Mouse (Mus musculus): ENCODE measurements around the gene Pdcd6ip. TPM values are rescaled to one million over a fixed set of nuclear protein-coding genes. Genes with fewer than 3 reads are reported as not detected.
"Not testable (repeated sequence)": the region's sequence is repeated elsewhere in the genome, so short reads cannot be mapped to it uniquely, and the experiment has no call there.

The Pdcd6ip gene
- polyA plus RNA-seq, 1 experiment from 2014 or later: 76.4 TPM

GRCm38 (mm10) chr9:113726991-113727680 lies 19.1 kb upstream of the Pdcd6ip start:
- no peak for ATAC-seq (replicated peaks; ENCODE audit: low FRiP score)
- 90% methylated on average over 18 of the region's 18 CpGs for WGBS
- H3K4me2 ChIP-seq: no peak overlapping the region
- no peaks in the 10 kb centered on the region for H3K4me1 ChIP-seq
- no peak overlapping the region for H3K27ac ChIP-seq
- no peak overlapping the region for H3K9ac ChIP-seq
- H3K4me3 ChIP-seq (replicated peaks): no peak overlapping the region
- no peaks in the 10 kb centered on the region for H3K9me3 ChIP-seq (replicated peaks)
- no peaks in the 10 kb centered on the region for H3K36me3 ChIP-seq
- no peaks in the 10 kb centered on the region for H3K27me3 ChIP-seq

GRCm38 (mm10) chr9:113726131-113726530 lies 18.1 kb upstream of the Pdcd6ip start:
- Histone ChIP-seq H3K4me1 (no peaks in the 10 kb centered on the region), H3K27me3 (no peaks in the 10 kb centered on the region), H3K4me3 (replicated peaks) (no peak overlapping the region), H3K9me3 (replicated peaks) (no peaks in the 10 kb centered on the region), H3K9ac (no peak overlapping the region), H3K27ac (no peak overlapping the region), H3K36me3 (no peaks in the 10 kb centered on the region), H3K4me2 (no peak overlapping the region)
- no peak for ATAC-seq (replicated peaks; ENCODE audit: low FRiP score)
- WGBS: 52% methylated on average over 3 of the region's 3 CpGs

- not testable (repeated sequence) for H3K9ac ChIP-seq; H3K36me3 ChIP-seq; H3K27ac ChIP-seq; ATAC-seq (replicated peaks; ENCODE audit: low FRiP score); H3K4me2 ChIP-seq; H3K4me1 ChIP-seq; H3K4me3 ChIP-seq (replicated peaks); H3K9me3 ChIP-seq (replicated peaks); H3K27me3 ChIP-seq
- WGBS: 92% methylated on average over 5 of the region's 5 CpGs
Measured at GRCm38 (mm10) chr9:113725609-113726008, 17.6 kb upstream of the Pdcd6ip start.

GRCm38 (mm10) chr9:113724646-113725045 lies 16.6 kb upstream of the Pdcd6ip start:
- H3K9ac ChIP-seq: no peak overlapping the region
- H3K27me3 ChIP-seq: no peaks in the 10 kb centered on the region
- no peak overlapping the region for H3K27ac ChIP-seq
- no peak for ATAC-seq (replicated peaks; ENCODE audit: low FRiP score)
- WGBS: 89% methylated on average over 15 of the region's 15 CpGs
- no peak overlapping the region for H3K4me2 ChIP-seq
- no peaks in the 10 kb centered on the region for H3K36me3 ChIP-seq
- H3K9me3 ChIP-seq (replicated peaks): no peaks in the 10 kb centered on the region
- no peaks in the 10 kb centered on the region for H3K4me1 ChIP-seq
- H3K4me3 ChIP-seq (replicated peaks): no peak overlapping the region

- H3K27ac ChIP-seq: no peak overlapping the region
- no peak overlapping the region for H3K4me2 ChIP-seq
- no peaks in the 10 kb centered on the region for H3K9me3 ChIP-seq (replicated peaks)
- peak; percentile 54; the same call in 1 of the 2 replicates for ATAC-seq (replicated peaks; ENCODE audit: low FRiP score)
- no peaks in the 10 kb centered on the region for H3K27me3 ChIP-seq
- H3K36me3 ChIP-seq: no peaks in the 10 kb centered on the region
- 43% methylated on average over 5 of the region's 5 CpGs for WGBS
- no peaks in the 10 kb centered on the region for H3K4me1 ChIP-seq
- H3K9ac ChIP-seq: no peak overlapping the region
- H3K4me3 ChIP-seq (replicated peaks): no peak overlapping the region
Measured at GRCm38 (mm10) chr9:113719063-113719462, 11.0 kb upstream of the Pdcd6ip start.

GRCm38 (mm10) chr9:113710871-113711270 lies 2.8 kb upstream of the Pdcd6ip start:
- ATAC-seq (replicated peaks; ENCODE audit: low FRiP score): no peak
- H3K27ac ChIP-seq: no peak overlapping the region
- H3K36me3 ChIP-seq: no peaks in the 10 kb centered on the region
- no peak overlapping the region for H3K4me3 ChIP-seq (replicated peaks)
- no peak overlapping the region for H3K9ac ChIP-seq
- WGBS: 88% methylated on average over 12 of the region's 12 CpGs
- H3K4me1 ChIP-seq: peaks cover 13% of the 10 kb centered on the region
- no peak overlapping the region for H3K4me2 ChIP-seq
- H3K27me3 ChIP-seq: no peaks in the 10 kb centered on the region
- H3K9me3 ChIP-seq (replicated peaks): no peaks in the 10 kb centered on the region

GRCm38 (mm10) chr9:113708361-113709280 lies 562 bp upstream of the Pdcd6ip start:
- peak overlapping the region; percentile 97 for H3K27ac ChIP-seq
- H3K9me3 ChIP-seq (replicated peaks): no peaks in the 10 kb centered on the region
- ATAC-seq (replicated peaks; ENCODE audit: low FRiP score): no peak
- 53% methylated on average over 19 of the region's 19 CpGs for WGBS
- H3K4me2 ChIP-seq: peak overlapping the region; percentile 68
- H3K4me1 ChIP-seq: peaks cover 26% of the 10 kb centered on the region
- no peaks in the 10 kb centered on the region for H3K27me3 ChIP-seq
- H3K9ac ChIP-seq: peak overlapping the region; percentile 96
- peak overlapping the region; percentile 99 for H3K4me3 ChIP-seq (replicated peaks)
- H3K36me3 ChIP-seq: no peaks in the 10 kb centered on the region

- H3K27ac ChIP-seq: no peak overlapping the region
- peak overlapping the region; percentile 68 for H3K4me2 ChIP-seq
- peaks cover 26% of the 10 kb centered on the region for H3K4me1 ChIP-seq
- no peaks in the 10 kb centered on the region for H3K9me3 ChIP-seq (replicated peaks)
- no peaks in the 10 kb centered on the region for H3K27me3 ChIP-seq
- peak overlapping the region; percentile 96; the same call in 1 of the 2 replicates for H3K9ac ChIP-seq
- peak overlapping the region; percentile 99 for H3K4me3 ChIP-seq (replicated peaks)
- no peaks in the 10 kb centered on the region for H3K36me3 ChIP-seq
- no peak for ATAC-seq (replicated peaks; ENCODE audit: low FRiP score)
- 43% methylated on average over 9 of the region's 9 CpGs for WGBS
Measured at GRCm38 (mm10) chr9:113706841-113707240, 1.2 kb downstream of the Pdcd6ip start.

GRCm38 (mm10) chr9:113706108-113706507 lies 2.0 kb downstream of the Pdcd6ip start:
- no peak for ATAC-seq (replicated peaks; ENCODE audit: low FRiP score)
- Histone ChIP-seq H3K4me1 (peaks cover 26% of the 10 kb centered on the region), H3K4me3 (replicated peaks) (peak overlapping the region; percentile 99), H3K27ac (no peak overlapping the region), H3K9ac (0 out of 2 replicates have a peak overlapping the region, but pooled peaks have one; percentile 96), H3K36me3 (no peaks in the 10 kb centered on the region), H3K9me3 (replicated peaks) (no peaks in the 10 kb centered on the region), H3K4me2 (peak overlapping the region; percentile 68), H3K27me3 (no peaks in the 10 kb centered on the region)
- WGBS: 67% methylated on average over 2 of the region's 2 CpGs

- Histone ChIP-seq H3K4me2 (no peak overlapping the region), H3K9ac (no peak overlapping the region), H3K27ac (no peak overlapping the region), H3K36me3 (peaks cover 22% of the 10 kb centered on the region), H3K4me1 (peaks cover 19% of the 10 kb centered on the region), H3K9me3 (replicated peaks) (no peaks in the 10 kb centered on the region), H3K4me3 (replicated peaks) (no peak overlapping the region), H3K27me3 (no peaks in the 10 kb centered on the region)
- ATAC-seq (replicated peaks; ENCODE audit: low FRiP score): no peak
- WGBS: 85% methylated on average over 5 of the region's 5 CpGs
Measured at GRCm38 (mm10) chr9:113701441-113702160, 6.5 kb downstream of the Pdcd6ip start.

GRCm38 (mm10) chr9:113687461-113687860 lies 20.6 kb downstream of the Pdcd6ip start:
- Histone ChIP-seq H3K4me2 (no peak overlapping the region), H3K27me3 (no peaks in the 10 kb centered on the region), H3K36me3 (peaks cover 80% of the 10 kb centered on the region), H3K9ac (no peak overlapping the region), H3K4me1 (no peaks in the 10 kb centered on the region), H3K9me3 (replicated peaks) (no peaks in the 10 kb centered on the region), H3K4me3 (replicated peaks) (no peak overlapping the region), H3K27ac (no peak overlapping the region)
- 95% methylated on average over 12 of the region's 12 CpGs for WGBS
- ATAC-seq (replicated peaks; ENCODE audit: low FRiP score): no peak

- Histone ChIP-seq H3K4me3 (replicated peaks) (no peak overlapping the region), H3K36me3 (peaks cover 89% of the 10 kb centered on the region), H3K27ac (no peak overlapping the region), H3K4me1 (no peaks in the 10 kb centered on the region), H3K9ac (no peak overlapping the region), H3K4me2 (no peak overlapping the region), H3K9me3 (replicated peaks) (no peaks in the 10 kb centered on the region), H3K27me3 (no peaks in the 10 kb centered on the region)
- ATAC-seq (replicated peaks; ENCODE audit: low FRiP score): no peak
- WGBS: 92% methylated on average over 6 of the region's 6 CpGs
Measured at GRCm38 (mm10) chr9:113673721-113674120, 34.3 kb downstream of the Pdcd6ip start.
